Mouse (Mus musculus) heart, embryonic 16.5 days (tissue): Measurements from ENCODE around the gene Mrps24. TPM values are rescaled to one million over a fixed set of nuclear protein-coding genes. Genes with fewer than 3 reads are reported as not detected.

Experiments
- ATAC-seq: fragments of 200-750 bp; cut with Nextera tagmentation; replicated peaks from 2 replicates; pipeline ENCODE4 v1.8.0; 2017; ENCODE audit warnings: moderate number of reproducible peaks; ENCODE audit not compliant: insufficient read depth, low FRiP score; ENCODE audit errors: extremely low read depth
- H3K27ac ChIP-seq: fragments of 300-500 bp; sonication (generic); 2 replicates; pipeline ENCODE4 v1.5.1; 2014; ENCODE audit warnings: mild to moderate bottlenecking, low read length, control low read depth, moderate library complexity
- H3K27me3 ChIP-seq: fragments of 300-500 bp; sonication (generic); 2 replicates; pipeline ENCODE4 v1.6.1; 2014; ENCODE audit warnings: low read length, mixed read lengths; ENCODE audit not compliant: control insufficient read depth, insufficient read depth
- H3K36me3 ChIP-seq: fragments of 300-500 bp; sonication (generic); 2 replicates; pipeline ENCODE4 v1.6.1; 2014; ENCODE audit not compliant: control insufficient read depth, insufficient read depth
- H3K4me1 ChIP-seq: fragments of 300-500 bp; sonication (generic); 2 replicates; pipeline ENCODE4 v1.6.1; 2014; ENCODE audit warnings: low read length, mixed read lengths; ENCODE audit not compliant: control insufficient read depth, insufficient read depth
- H3K4me2 ChIP-seq: fragments of 300-500 bp; sonication (generic); 2 replicates; pipeline ENCODE4 v1.6.1; 2014; ENCODE audit warnings: low read depth, mild to moderate bottlenecking, control low read depth, low read length
- H3K4me3 ChIP-seq: fragments of 300-500 bp; sonication (generic); 2 replicates; pipeline ENCODE4 v1.5.1; 2014; ENCODE audit warnings: mild to moderate bottlenecking, control low read depth, low read length
- H3K9ac ChIP-seq: fragments of 300-500 bp; sonication (generic); 2 replicates; pipeline ENCODE4 v1.6.1; 2014; ENCODE audit warnings: low read length, control low read depth
- H3K9me3 ChIP-seq: fragments of 300-500 bp; sonication (generic); replicated peaks from 2 replicates; pipeline ENCODE4 v1.6.1; 2016; ENCODE audit warnings: low read length; ENCODE audit not compliant: control insufficient read depth
- WGBS: fragments of 180-500 bp; shearing (Covaris S2); extraction: QIAGEN DNeasy Blood & Tissue Kit; methylation state at CpG from one replicate; pipeline ENCODE4 v1.1.7; 2014; 5-methylcytosine and 5-hydroxymethylcytosine counted together
- polyA plus RNA-seq: library from polyadenylated mRNA; unstranded; fragments of >200 nt; fragmentation: Nextera tagmentation; extraction: Ambion mirVana; gene quantifications from 2 replicates; pipeline ENCODE4 v1.2.1, GENCODE M21; 2015

The Mrps24 gene
- polyA plus RNA-seq, 1 experiment from 2014 or later = 197 TPM

GRCm38 (mm10) chr11:5738888-5739632 lies 23.6 kb upstream of the Mrps24 start:
- Histone ChIP-seq H3K36me3 (no peaks in the 10 kb centered on the region), H3K4me1 (peaks cover 35% of the 10 kb centered on the region), H3K4me2 (peak overlapping the region; percentile 33; the same call in 1 of the 2 replicates), H3K9me3 (no peaks in the 10 kb centered on the region), H3K9ac (peak overlapping the region; percentile 56), H3K4me3 (no peak overlapping the region), H3K27ac (peak overlapping the region; percentile 58), H3K27me3 (no peaks in the 10 kb centered on the region)
- 64% methylated on average over 5 of the region's 5 CpGs for WGBS
- ATAC-seq = no peak

GRCm38 (mm10) chr11:5737137-5737536 lies 21.7 kb upstream of the Mrps24 start:
- H3K9me3 ChIP-seq = no peaks in the 10 kb centered on the region
- H3K27me3 ChIP-seq = no peaks in the 10 kb centered on the region
- no peak for ATAC-seq
- no peak overlapping the region for H3K4me2 ChIP-seq
- no peak overlapping the region for H3K27ac ChIP-seq
- no peaks in the 10 kb centered on the region for H3K36me3 ChIP-seq
- no peak overlapping the region for H3K4me3 ChIP-seq
- peaks cover 40% of the 10 kb centered on the region for H3K4me1 ChIP-seq
- H3K9ac ChIP-seq = no peak overlapping the region
- WGBS = 55% methylated on average over 5 of the region's 5 CpGs

DNA sequence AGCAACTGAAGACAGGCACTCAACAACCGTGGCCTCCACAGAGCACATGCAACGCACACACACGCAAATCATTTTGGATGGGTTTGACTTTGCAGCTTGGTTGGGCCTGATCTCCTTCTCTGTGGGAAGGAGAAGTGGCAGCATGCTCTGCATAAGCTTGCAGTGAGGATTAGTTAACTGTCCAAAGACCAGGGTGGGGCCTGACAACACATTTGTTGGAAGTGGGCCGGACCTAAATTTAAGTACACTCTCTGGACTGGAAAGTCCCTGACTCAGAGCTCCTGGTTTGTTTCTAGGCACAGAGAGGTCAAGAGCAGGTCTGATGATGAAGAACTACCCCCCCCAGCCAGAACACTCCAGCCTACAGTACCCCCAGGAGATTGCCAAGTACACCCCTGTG lies 18.8 kb upstream of the Mrps24 start:
- Histone ChIP-seq H3K4me3 (no peak overlapping the region), H3K27me3 (no peaks in the 10 kb centered on the region), H3K4me2 (no peak overlapping the region), H3K9me3 (no peaks in the 10 kb centered on the region), H3K27ac (no peak overlapping the region), H3K36me3 (no peaks in the 10 kb centered on the region), H3K4me1 (peaks cover 33% of the 10 kb centered on the region), H3K9ac (no peak overlapping the region)
- ATAC-seq = no peak
- WGBS = 76% methylated on average over 4 of the region's 4 CpGs

DNA sequence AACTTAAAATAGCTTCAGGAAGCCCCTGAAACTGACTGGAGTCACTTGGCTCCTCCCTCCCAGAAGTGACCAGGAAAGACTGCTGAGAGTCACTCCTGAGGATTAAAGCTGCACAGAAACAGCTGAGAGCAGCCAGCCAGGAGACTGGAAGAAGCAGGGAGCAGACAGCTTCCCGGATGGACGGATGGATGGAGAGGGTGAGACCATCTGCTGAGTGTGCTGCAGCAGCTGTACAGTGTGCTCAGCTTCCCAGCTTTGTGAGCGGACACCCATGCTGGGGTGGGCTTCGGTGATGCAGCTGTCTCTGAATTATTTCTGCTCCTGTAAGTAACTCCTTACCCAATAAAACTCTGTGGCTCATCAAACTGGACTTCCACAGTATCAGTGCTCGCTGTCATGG lies 16.9 kb upstream of the Mrps24 start:
- Histone ChIP-seq H3K4me2 (no peak overlapping the region), H3K9me3 (no peaks in the 10 kb centered on the region), H3K4me1 (peaks cover 25% of the 10 kb centered on the region), H3K27ac (no peak overlapping the region), H3K9ac (no peak overlapping the region), H3K4me3 (no peak overlapping the region), H3K27me3 (no peaks in the 10 kb centered on the region), H3K36me3 (no peaks in the 10 kb centered on the region)
- WGBS = 73% methylated on average over 5 of the region's 5 CpGs
- ATAC-seq = no peak

DNA sequence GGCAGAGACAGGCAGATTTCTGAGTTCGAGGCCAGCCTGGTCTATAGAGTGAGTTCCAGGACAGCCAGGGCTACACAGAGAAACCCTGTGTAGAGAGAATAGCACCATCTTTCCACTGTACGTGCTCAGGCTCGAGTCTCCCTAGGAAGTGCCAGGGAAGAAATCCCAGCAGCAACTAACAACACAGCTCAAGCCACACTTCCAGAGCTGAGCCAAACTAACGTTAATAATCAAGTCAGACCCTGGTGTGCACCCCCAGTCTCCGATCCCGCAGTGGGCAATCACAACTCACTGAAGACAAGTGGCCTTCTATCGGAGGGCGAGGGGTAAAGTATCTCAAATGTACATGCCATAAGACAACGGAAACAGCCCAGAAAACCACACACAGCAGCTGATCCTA lies 14.1 kb upstream of the Mrps24 start:
- ATAC-seq = no peak
- no peaks in the 10 kb centered on the region for H3K27me3 ChIP-seq
- H3K4me1 ChIP-seq = peaks cover 12% of the 10 kb centered on the region
- WGBS = 85% methylated on average over 9 of the region's 9 CpGs
- H3K9me3 ChIP-seq = no peaks in the 10 kb centered on the region
- no peak overlapping the region for H3K4me3 ChIP-seq
- H3K4me2 ChIP-seq = no peak overlapping the region
- H3K9ac ChIP-seq = no peak overlapping the region
- no peak overlapping the region for H3K27ac ChIP-seq
- H3K36me3 ChIP-seq = peaks cover 5% of the 10 kb centered on the region; the same call in 1 of the 2 replicates

DNA sequence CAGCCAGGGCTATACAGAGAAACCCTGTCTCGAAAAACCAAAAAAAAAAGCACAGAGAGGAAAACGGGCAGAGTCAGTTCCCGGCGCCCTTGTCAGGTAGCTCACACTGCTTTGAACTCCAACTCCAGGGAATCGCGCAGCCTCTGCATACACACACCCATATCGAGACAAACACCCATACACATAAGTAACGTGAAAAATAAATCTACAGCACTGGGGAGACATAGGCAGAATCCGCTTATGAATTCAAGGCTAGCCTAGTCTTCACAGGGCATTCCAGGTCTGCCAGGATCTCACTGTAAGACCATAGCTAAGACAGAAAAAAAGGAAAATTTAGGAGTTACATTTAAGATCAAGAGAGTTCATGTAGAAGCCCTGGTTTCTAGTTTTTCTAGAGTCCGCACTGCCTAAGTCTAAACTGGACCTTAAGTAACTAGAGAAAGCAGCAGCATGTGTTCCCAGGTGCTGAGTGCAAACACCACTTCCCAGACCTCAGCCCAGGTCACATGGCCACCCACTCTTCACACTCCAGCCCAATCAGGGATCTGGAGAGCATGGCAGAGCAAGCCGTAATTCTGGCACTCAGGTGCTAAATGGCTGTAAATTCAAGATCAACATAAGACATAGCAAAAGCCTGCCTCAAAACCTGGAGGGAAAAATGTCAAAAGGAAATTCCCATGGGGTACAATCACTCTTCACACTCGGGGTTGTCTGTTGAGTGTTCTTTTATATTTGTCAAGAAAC lies 3.3 kb upstream of the Mrps24 start:
- Histone ChIP-seq H3K4me3 (no peak overlapping the region), H3K9me3 (no peaks in the 10 kb centered on the region), H3K4me2 (no peak overlapping the region), H3K9ac (no peak overlapping the region), H3K27me3 (no peaks in the 10 kb centered on the region), H3K27ac (no peak overlapping the region), H3K36me3 (peaks cover 59% of the 10 kb centered on the region), H3K4me1 (no peaks in the 10 kb centered on the region)
- ATAC-seq = no peak
- WGBS = 91% methylated on average over 12 of the region's 12 CpGs

- no peak overlapping the region for H3K4me2 ChIP-seq
- H3K4me3 ChIP-seq = no peak overlapping the region
- H3K36me3 ChIP-seq = peaks cover 51% of the 10 kb centered on the region
- H3K9me3 ChIP-seq = no peaks in the 10 kb centered on the region
- no peak overlapping the region for H3K9ac ChIP-seq
- no peaks in the 10 kb centered on the region for H3K27me3 ChIP-seq
- no peaks in the 10 kb centered on the region for H3K4me1 ChIP-seq
- no peak overlapping the region for H3K27ac ChIP-seq
- no peak for ATAC-seq
- WGBS = 87% methylated on average over 34 of the region's 34 CpGs
Measured at GRCm38 (mm10) chr11:5716938-5717705, 1.6 kb upstream of the Mrps24 start.

GRCm38 (mm10) chr11:5716246-5716645 lies 766 bp upstream of the Mrps24 start:
- peaks cover 43% of the 10 kb centered on the region for H3K36me3 ChIP-seq
- ATAC-seq = no peak
- no peaks in the 10 kb centered on the region for H3K4me1 ChIP-seq
- no peaks in the 10 kb centered on the region for H3K27me3 ChIP-seq
- H3K4me2 ChIP-seq = no peak overlapping the region
- WGBS = 86% methylated on average over 11 of the region's 11 CpGs
- no peak overlapping the region for H3K4me3 ChIP-seq
- H3K9ac ChIP-seq = no peak overlapping the region
- H3K9me3 ChIP-seq = no peaks in the 10 kb centered on the region
- H3K27ac ChIP-seq = no peak overlapping the region

GRCm38 (mm10) chr11:5715179-5715578 lies 301 bp downstream of the Mrps24 start:
- Histone ChIP-seq H3K4me2 (no peak overlapping the region), H3K9me3 (no peaks in the 10 kb centered on the region), H3K9ac (no peak overlapping the region), H3K27me3 (no peaks in the 10 kb centered on the region), H3K27ac (no peak overlapping the region), H3K4me3 (no peak overlapping the region), H3K4me1 (peaks cover 4% of the 10 kb centered on the region; the same call in 1 of the 2 replicates), H3K36me3 (peaks cover 43% of the 10 kb centered on the region)
- ATAC-seq = no peak
- WGBS = 88% methylated on average over 9 of the region's 9 CpGs
